Mouse (Mus musculus) G1E (cell line): Measurements from ENCODE around the gene Atg10.
"Not testable (repeated sequence)": the region's sequence is repeated elsewhere in the genome, so short reads cannot be mapped to it uniquely, and the experiment has no call there.

Experiments used
- CTCF ChIP-seq: IDR thresholded peaks from 2 replicates; pipeline ENCODE4 v1.5.1; 2012; ENCODE audit warnings: low read depth, low read length, inconsistent platforms, mixed read lengths
- TAL1 ChIP-seq: conservative IDR thresholded peaks from 2 replicates; pipeline ENCODE4 v1.6.1; 2012; ENCODE audit warnings: low read depth, low read length, inconsistent platforms, mixed read lengths

- not testable (repeated sequence) for TF ChIP-seq CTCF, TAL1
Observed at GRCm38 (mm10) chr13:90923617-90924016, 300.2 kb downstream of the Atg10 start.
